Mouse (Mus musculus): ENCODE measurements around the gene Aph1a. TPM values are rescaled to one million over a fixed set of nuclear protein-coding genes. Genes with fewer than 3 reads are reported as not detected.
"Not testable (repeated sequence)": the region's sequence is repeated elsewhere in the genome, so short reads cannot be mapped to it uniquely, and the experiment has no call there.

The Aph1a gene
- total RNA-seq (2021): 10 to 100 TPM; 41.0 to 50.3 TPM
- long read RNA-seq, experiment 1, transcript Aph1a-201 (6 exons, 2,863 nt): minor isoform, 6 of 24 reads
- long read RNA-seq, experiment 1, transcript Aph1a-202 (7 exons, 1,601 nt): major isoform, 17 of 24 reads
- long read RNA-seq, experiment 1, partial matches to known transcripts: 0 of 24 reads
- long read RNA-seq, experiment 1, other reads (novel, unspliced or antisense): 1 of 24 reads
- long read RNA-seq, experiment 2, transcript Aph1a-202 (7 exons, 1,601 nt): major isoform, 6 of 13 reads
- long read RNA-seq, experiment 2, partial matches to known transcripts: 0 of 13 reads
- long read RNA-seq, experiment 2, other reads (novel, unspliced or antisense): 5 of 13 reads

DNA sequence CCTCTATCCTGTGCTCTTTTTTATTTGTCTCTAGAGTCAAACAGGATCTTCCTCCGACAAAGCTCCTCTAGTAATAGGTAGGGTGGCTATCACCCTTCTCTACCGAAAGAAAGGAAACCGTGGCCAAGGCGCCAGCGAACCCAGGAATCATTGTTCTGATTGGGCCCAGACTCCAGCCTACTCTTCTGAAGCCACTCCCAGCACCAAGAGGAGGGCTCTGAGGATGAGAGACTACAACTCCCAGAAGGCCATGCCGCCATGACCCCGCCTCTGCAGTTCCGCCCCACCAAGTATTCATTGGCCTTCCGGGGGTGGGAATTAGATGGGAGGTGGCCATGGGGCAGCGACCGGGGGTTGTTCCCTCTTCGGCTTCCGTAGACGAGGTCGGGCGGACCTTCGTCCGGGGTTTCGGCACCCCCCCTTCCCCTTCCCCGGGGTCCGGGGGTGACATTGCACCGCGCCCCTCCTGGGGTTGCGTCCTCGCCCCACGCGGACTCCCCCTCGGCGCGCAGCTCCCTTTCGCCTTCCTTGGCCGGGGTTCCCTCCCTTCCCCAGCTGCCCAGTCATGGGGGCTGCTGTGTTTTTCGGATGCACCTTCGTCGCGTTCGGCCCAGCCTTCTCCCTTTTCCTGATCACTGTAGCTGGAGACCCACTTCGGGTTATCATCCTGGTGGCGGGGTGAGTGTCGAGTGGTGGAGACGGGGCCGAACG lies at the start of gene Aph1a:
Aph1a (plus strand) TSS at position 364 of the 711 bp plus-strand sequence.
- intact Hi-C loops (cut with DNase I): not testable (repeated sequence)
- peak within 1 kb of the TSS; percentile 74 for H3K4me3 ChIP-seq
- peak within 1 kb of the TSS; percentile 94 for H3K27ac ChIP-seq
- DNase-seq: peak; percentile 97

DNA sequence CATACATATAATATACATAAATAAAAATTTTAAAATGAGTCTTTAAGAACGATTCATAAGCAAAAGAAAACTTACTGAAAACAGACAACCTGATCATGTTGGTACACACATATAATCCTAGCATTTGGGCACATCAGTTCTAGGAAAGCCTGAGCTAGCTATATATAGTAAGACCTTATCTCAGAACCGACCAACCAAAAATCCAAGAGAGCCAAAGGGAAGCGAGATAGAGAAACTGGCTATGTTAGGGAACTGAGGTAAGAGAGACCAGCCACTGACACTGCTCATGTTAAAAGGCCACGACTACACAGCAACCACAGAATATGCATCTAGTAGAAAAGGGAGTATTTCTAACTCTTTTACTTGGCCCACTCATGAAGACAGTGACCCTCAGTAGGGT lies 43.2 kb upstream of the Aph1a start:
- TF ChIP-seq CTCF (IDR thresholded peaks at IDR 0.05): no peak
- no peak overlapping the region for H3K27ac ChIP-seq
- intact Hi-C loops (cut with DNase I): no loop called here
- H3K4me3 ChIP-seq: no peak overlapping the region
- no peak for DNase-seq

DNA sequence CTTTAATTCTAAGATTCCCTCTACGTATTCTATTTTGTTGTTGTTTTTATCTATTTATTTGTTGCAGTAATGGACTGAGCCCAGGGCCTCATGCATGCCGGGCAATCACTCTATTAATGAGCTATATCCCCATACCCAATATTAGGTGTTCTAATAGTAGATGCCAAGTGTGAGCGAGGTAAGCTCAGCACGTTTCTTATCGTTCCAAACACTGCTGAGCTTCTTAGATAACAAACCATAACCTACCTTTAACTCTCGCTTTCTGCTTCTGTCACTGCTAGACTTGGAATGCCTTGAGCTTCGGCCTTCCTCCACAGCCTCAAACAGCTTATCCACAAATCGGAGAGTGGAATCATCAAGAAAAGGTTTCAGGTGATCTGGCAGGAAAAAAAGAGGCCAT lies 42.5 kb upstream of the Aph1a start:
- TF ChIP-seq CTCF (IDR thresholded peaks at IDR 0.05): no peak
- DNase-seq: no peak
- intact Hi-C loops (cut with DNase I): no loop called here
- Histone ChIP-seq H3K27ac (no peak overlapping the region), H3K4me3 (no peak overlapping the region)

GRCm38 (mm10) chr3:95855502-95856089 lies 38.2 kb upstream of the Aph1a start, which contains the start of gene Prpf3:
Gene Prpf3, minus strand, starts transcription at chr3:95855885.
- peak within 1 kb of the TSS; percentile 94 for H3K27ac ChIP-seq
- intact Hi-C loops (cut with DNase I): no loop called here
- no peak for TF ChIP-seq CTCF (IDR thresholded peaks at IDR 0.05)
- peak within 1 kb of the TSS; percentile 93 for H3K4me3 ChIP-seq
- DNase-seq: peak; percentile 98

DNA sequence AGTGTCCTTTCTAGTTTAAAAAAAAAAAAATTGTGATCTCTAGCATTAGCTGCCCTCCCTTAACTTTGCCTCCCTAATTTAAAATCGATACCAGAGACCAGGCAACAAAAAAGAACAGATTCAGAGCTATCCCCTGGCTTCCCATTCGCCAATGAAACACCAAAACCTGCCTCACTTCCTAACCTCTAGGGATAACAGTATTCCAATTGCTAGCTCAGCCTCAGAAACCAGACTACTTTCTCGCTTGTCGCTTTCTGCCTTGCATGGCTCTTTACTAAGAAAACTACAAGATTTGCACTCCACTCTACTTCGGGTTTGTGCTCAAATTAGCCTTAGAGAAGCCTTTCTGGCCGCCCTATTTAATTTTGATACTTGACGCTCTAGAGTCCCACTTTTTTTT lies 37.7 kb upstream of the Aph1a start:
- intact Hi-C loops (cut with DNase I): no loop called here
- no peak for DNase-seq
- Histone ChIP-seq H3K4me3 (peak overlapping the region; percentile 93), H3K27ac (peak overlapping the region; percentile 94)
- no peak for TF ChIP-seq CTCF (IDR thresholded peaks at IDR 0.05)

DNA sequence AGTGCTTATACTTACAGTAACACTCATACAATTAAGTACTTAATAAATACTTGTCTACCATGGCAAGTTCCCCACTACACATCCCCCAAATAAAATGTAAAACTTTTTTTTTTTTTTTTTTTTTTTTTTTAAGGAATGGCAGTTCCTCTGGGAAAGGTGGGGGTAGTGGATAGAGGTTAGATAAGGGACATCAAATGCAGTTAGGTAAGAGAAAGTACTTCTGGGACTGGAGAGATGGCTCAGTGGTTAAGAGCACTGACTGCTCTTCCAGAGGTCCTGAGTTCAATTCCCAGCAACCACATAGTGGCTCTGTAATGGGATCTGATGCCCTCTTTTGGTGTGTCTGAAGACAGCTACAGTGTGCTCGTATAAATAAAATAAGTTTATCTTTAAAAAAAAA lies 36.7 kb upstream of the Aph1a start:
- intact Hi-C loops (cut with DNase I); H3K27ac ChIP-seq: not testable (repeated sequence)

GRCm38 (mm10) chr3:95858278-95858677 lies 35.5 kb upstream of the Aph1a start:
- DNase-seq; H3K27ac ChIP-seq; intact Hi-C loops (cut with DNase I); H3K4me3 ChIP-seq: not testable (repeated sequence)

More for the DNA sequence above, 36.7 kb upstream of the Aph1a start:
- DNase-seq, H3K4me3 ChIP-seq: not testable (repeated sequence)

GRCm38 (mm10) chr3:95860323-95860722 lies 33.4 kb upstream of the Aph1a start:
- no peak for DNase-seq
- intact Hi-C loops (cut with DNase I): loop anchor here (1.0 to 5.0 kb wide), 3 partner anchors 47 to 192 kb away; no protein-coding TSS in a partner anchor
- no peak overlapping the region for H3K4me3 ChIP-seq
- H3K27ac ChIP-seq: no peak overlapping the region
- peak; percentile 25; the same call in 1 of the 2 replicates for TF ChIP-seq CTCF (IDR thresholded peaks at IDR 0.05)

- intact Hi-C loops (cut with DNase I): loop anchor here (5.0 kb wide), 2 partner anchors 101 to 191 kb away; no protein-coding TSS in a partner anchor
- H3K27ac ChIP-seq: no peak overlapping the region
- peak; percentile 52 for TF ChIP-seq CTCF (IDR thresholded peaks at IDR 0.05)
These were observed 32.6 kb upstream of the Aph1a start for GRCm38 (mm10) chr3:95861216-95861615.

GRCm38 (mm10) chr3:95861796-95862195 lies 32.0 kb upstream of the Aph1a start:
- TF ChIP-seq CTCF (IDR thresholded peaks at IDR 0.05): peak; percentile 79
- Histone ChIP-seq H3K4me3 (no peak overlapping the region), H3K27ac (no peak overlapping the region)
- DNase-seq: peak; percentile 54
- intact Hi-C loops (cut with DNase I): loop anchor here (5.0 kb wide), 2 partner anchors 101 to 191 kb away; no protein-coding TSS in a partner anchor

More at GRCm38 (mm10) chr3:95861216-95861615, 32.6 kb upstream of the Aph1a start:
- peak; percentile 22 for DNase-seq
- no peak overlapping the region for H3K4me3 ChIP-seq

GRCm38 (mm10) chr3:95863578-95863977 lies 30.2 kb upstream of the Aph1a start:
- Histone ChIP-seq H3K27ac (0 out of 2 replicates have a peak overlapping the region, but pooled peaks have one; percentile 12), H3K4me3 (no peak overlapping the region)
- no peak for DNase-seq
- intact Hi-C loops (cut with DNase I): loop anchor here (5.0 kb wide), 2 partner anchors 99 to 189 kb away; no protein-coding TSS in a partner anchor
- no peak for TF ChIP-seq CTCF (IDR thresholded peaks at IDR 0.05)

GRCm38 (mm10) chr3:95865050-95865449 lies 28.7 kb upstream of the Aph1a start:
- intact Hi-C loops (cut with DNase I): no loop called here
- no peak for TF ChIP-seq CTCF (IDR thresholded peaks at IDR 0.05)
- DNase-seq: peak; percentile 28
- H3K4me3 ChIP-seq: no peak overlapping the region
- peak overlapping the region; percentile 65 for H3K27ac ChIP-seq

- intact Hi-C loops (cut with DNase I): no loop called here
- Histone ChIP-seq H3K4me3 (no peak overlapping the region), H3K27ac (peak overlapping the region; percentile 65)
- TF ChIP-seq CTCF (IDR thresholded peaks at IDR 0.05): no peak
- no peak for DNase-seq
These were observed 28.2 kb upstream of the Aph1a start for GRCm38 (mm10) chr3:95865571-95865970.

Data from gastrocnemius, adult 2 months (tissue).